Mouse (Mus musculus) adrenal gland (tissue): ENCODE data around the gene Nr4a1.

ENCODE experiments used
- intact Hi-C: fragments of 180-260 bp; cut with DNase I; formaldehyde crosslinking; loops from one replicate; pipeline ENCODE4 v1.15.1; 2025
- long read RNA-seq, 2 experiments: library from polyadenylated mRNA; unstranded; transcript quantifications; one replicate each; pipeline ENCODE4 v2.0.0; 2020; ENCODE audit warnings: borderline replicate concordance in 1 of 2; ENCODE audit not compliant: insufficient replicate concordance in 1 of 2

Nr4a1 gene
- long read RNA-seq, experiment 1, transcript Nr4a1-201 (7 exons, 2,477 nt), result major isoform, 7 of 10 reads
- long read RNA-seq, experiment 1, partial matches to known transcripts, result 1 of 10 reads
- long read RNA-seq, experiment 1, other reads (novel, unspliced or antisense), result 2 of 10 reads
- long read RNA-seq, experiment 2, transcript Nr4a1-201 (7 exons, 2,477 nt), result major isoform, 87 of 139 reads
- long read RNA-seq, experiment 2, partial matches to known transcripts, result 35 of 139 reads
- long read RNA-seq, experiment 2, other reads (novel, unspliced or antisense), result 16 of 139 reads

DNA sequence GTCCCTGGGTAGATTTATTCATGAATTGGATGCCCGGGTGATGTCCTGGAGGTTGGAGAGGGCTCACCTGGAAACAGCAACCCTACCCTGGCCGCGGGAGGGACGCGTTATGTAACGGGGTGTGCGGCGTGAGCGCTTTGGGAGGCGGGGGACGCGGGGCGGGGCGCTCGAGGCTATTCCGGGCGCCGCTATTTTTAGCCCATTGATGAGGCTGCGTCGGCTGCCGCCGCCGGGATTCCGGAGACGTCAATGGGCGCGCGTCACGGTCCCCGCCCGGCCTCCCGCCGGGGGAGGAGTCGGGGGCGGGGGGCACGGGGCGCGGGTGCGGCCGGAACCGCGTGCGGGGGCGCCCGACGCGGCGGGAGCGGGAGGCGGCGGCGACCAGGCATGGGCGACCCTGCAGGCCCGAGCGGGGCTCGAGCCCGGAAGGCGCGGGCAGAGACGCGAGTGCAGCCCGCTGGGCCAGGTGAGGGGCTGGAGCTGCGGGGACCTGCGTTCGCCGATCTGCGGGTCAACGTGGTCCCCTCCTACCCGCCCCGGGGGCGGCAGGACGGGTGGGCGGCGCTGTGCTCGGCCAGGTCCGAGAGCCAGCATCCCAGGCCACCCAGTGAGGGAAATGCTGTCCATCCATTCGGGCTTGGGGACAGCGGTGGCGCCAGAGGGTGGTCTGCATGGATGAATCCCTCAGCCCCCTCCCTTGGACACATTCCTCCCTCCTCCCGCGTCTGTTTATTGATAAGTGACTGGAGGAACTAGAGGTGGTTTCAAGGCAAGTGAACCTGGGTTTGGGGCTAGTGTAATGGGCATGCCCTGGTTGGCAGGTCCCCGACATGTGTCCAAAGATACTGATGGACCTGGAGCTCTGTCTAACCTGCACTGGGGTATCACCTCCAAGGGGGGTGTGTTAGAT, at the start of gene Nr4a1:
TSS of gene Nr4a1 (plus strand) at position 384 of the 910 bp plus-strand sequence.
- intact Hi-C loops, result no loop called here

DNA sequence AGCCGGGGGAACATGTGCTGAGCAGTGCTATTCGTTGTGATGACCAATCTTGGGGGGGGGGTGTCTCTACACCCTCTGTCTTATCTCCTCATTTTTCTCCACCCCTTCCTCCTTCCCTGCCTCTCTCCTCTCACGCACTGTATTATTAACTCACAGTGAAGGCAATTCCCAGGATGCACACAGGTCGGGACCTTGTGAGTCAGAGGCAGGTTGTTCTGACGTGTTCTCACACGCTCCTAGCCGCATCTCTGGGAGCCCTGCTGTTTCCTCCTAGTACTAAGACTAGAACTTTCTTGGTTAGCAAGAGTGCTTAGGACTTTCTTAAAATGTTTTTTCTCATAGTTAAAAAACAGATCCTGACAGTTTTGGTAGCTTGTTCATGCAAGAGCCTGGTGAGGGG, 49.3 kb upstream of the Nr4a1 start:
- intact Hi-C loops, result no loop called here

DNA sequence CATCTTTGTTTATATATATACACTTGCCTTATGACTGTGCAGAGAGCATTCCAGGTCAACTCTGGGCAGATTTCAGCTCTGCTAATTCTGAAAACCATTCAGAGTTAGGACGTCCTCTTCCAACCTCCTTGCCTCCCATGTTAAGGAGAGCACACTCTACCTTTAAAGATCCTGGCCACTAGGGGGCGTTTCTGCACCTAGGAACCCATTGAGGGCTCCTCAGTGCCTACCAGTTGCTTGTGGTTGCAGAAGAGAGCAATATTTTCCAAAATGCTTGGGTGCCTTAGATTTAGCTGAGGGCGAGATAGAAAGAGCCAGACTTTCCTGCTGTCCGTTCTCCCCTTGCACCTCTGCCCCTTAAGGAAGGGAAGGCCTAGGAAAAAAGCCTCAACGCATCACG, 43.8 kb upstream of the Nr4a1 start:
- intact Hi-C loops, result no loop called here

DNA sequence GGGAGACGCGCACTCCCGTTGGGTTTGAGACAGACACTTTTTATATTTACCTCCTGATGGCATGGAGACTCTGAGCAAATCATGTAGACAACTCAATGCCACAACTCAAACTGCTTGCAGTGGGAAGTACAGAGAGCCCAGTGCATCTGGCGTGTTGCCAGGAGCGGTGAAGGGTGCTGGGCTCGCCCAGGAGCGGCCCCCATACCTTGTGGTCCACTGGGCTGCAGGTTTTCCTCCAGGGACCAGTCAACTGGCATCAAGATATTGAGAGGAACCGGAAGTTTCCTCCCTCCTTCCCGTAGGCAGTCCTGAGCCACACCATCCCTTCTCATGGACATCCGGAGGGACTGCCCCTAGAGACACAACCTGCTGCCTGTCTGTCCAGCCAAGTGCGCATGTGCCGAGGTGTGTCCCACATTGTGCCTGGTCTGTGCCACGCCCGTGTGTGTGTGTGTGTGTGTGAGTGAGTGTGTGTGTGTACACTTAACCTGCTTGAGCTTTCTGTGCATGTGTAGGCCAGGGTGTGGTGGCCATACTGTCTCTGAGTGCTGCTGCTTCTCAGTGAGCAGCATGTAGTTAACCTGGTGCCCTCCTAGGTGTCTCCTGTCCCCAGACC, 43.0 kb upstream of the Nr4a1 start:
- intact Hi-C loops, result no loop called here

DNA sequence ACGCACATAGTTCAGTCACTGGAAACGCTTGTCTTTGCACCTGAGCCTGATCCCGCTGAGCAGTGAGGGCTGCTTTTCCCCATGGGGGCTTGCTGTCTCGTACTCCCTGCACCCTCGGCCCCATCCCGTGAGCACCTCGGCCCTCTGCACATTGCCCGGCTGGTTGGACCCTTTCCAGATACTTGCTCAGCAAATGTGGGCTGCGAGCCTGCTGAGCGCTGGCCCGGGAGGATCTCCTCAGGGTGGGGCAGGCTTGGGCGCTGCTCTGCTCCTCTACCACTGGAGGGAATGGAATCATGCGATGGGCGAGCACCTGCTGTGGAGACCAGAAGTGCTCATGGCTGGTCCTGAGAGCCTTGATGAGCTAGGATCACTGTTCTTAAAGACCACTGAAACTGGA, 41.6 kb upstream of the Nr4a1 start:
- intact Hi-C loops, result no loop called here

DNA sequence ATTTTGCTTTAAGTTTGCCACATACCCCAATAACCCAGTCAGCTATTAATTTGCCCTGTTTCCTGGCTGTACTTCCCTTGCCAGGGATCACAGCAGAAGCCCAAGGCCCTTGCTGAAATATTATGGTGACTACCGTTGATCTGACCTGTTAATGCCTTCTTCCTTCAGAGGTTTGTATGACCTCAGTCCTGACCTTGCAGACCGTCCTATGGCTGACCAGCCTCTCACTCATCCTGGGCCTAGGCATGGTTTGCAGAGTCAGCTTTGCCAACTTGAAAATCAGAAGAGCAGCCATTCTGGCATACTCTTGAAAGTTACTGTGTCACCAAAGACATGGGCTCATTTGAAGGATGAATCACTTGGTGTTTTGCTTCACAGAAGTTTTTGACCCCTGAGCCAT, 38.9 kb upstream of the Nr4a1 start:
- intact Hi-C loops, result no loop called here

DNA sequence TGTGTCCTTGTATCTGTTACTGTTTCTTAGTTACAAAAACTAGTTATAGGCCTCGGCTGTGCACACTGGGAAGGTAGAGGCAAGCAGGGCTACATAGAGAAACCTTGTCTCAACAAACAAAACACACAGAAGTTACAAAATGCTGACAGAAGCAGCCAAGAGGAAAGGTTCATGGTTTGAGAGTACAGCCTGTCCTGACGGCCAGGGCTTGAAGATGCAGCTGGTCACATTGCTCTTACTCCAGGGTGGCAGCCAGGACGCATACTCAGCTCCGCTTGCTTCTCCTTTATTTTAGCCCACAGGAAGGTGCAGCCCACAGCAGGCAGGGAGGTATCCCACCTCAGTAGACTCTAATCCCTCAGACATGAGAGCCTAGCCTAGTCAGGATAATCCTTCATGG, 38.0 kb upstream of the Nr4a1 start:
- intact Hi-C loops, result no loop called here

DNA sequence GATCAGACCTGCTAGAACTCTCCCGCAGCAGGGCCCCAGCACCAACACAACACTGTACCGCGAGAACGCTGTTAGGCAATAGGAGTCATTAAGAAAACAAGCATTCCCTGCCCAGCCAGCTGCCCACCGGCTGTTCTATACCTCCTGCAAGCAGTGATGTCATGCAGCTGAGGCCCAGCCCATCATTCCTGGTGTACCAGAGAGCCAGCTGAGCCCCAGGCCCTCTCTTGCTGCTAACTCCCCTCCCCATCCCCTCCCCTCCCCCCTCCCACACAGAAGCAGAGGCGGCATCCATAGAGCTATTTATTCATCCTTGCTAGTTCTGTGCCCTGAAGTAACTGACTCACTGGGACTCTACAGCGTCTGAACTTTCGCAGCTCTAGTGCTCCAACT, 33.2 kb upstream of the Nr4a1 start:
- intact Hi-C loops, result loop anchor here (5.0 kb wide), 1 partner anchor 61 kb away; the partner anchor contains the start of gene Atg101

DNA sequence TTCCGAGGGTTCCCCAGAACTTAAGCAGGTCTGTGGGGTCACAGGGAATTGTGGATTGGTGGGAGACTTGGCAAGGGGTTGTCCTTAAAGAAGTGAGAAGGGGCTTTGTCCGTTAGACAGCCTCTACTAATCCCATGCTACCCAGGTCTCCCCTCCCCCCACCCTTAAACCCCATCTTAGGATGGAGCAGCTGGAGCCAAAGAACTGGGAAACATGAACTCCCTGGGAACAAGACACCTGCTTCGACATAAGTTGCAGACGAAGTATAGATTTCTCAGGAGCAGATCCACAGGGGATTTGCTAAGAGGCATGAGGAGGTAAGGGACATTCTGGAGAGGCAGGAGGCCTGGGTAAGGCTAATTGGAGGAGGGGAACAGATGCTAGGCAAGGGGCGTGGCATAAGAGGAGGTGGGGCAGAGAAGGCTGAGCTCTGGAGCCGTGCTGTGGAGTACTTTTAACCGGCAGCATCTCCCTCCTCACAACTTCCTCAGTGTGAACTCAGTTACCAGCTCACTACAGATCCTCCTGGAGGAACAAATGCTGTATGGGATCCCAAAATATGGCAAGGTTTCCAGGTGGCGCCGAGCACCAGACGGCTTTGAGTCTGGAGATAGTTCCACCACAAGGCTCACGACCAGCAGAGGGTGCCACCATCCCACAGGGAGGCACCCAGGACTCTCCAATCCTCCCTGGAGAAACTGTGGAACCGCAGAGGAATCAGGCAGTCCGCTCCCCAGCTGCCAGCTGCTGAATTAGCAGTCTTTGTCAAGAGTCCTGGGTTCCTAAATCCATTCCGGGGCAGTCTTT, 32.6 kb upstream of the Nr4a1 start:
- intact Hi-C loops, result loop anchor here (1.0 to 5.0 kb wide), 2 partner anchors 16 to 61 kb away; partner anchors contain the start of gene Atg101

DNA sequence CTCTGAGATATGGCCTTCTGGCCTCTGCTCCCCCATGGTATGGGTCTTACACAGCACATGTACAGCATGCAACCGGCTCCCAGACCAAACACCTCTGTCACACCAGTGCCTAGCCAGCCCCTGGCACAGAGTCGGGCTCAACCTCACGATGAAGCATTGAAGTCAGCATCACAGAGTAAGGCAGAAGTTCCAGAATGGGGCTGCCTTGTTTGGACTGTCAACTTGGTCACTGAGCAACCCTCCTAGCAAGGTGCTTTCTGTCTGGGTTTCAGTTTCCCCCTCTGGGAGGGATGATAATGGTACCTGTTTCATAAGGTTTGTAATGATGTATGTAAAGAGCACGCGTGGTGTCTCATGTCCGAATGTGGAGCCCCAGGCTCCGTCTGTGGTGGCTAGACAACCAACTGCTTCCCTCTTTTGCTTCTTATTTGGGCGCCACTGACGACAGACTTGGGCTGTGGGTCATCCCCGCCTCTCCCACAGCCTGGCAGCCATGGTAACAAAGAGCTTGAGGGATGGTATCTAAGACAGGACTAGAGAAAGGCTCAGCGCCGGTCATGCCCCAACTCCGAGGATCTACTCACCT, 31.1 kb upstream of the Nr4a1 start:
- intact Hi-C loops, result loop anchor here (1.0 to 5.0 kb wide), 2 partner anchors 14 to 59 kb away; partner anchors contain the start of gene Atg101

DNA sequence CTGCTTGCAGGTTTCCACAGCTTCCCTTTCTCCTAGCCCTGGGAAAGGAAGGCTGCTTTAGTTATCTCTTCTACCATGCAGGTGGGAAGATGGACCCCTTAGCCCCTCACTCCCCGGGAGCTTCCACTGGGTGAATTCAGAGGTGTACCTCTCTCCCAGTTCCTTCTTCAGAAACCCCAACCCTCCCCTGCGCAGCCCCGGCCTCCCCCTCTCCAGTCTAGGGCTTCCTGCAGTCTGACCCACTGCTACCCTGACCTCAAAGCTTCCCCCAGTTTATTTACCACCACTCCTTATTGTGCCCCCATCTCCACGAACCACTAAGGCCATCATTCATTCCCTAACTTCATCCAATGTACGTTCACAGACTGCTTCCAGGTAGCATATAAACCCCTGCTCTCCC, 30.5 kb upstream of the Nr4a1 start:
- intact Hi-C loops, result loop anchor here (5.0 kb wide), 1 partner anchor 59 kb away; the partner anchor contains the start of gene Atg101

DNA sequence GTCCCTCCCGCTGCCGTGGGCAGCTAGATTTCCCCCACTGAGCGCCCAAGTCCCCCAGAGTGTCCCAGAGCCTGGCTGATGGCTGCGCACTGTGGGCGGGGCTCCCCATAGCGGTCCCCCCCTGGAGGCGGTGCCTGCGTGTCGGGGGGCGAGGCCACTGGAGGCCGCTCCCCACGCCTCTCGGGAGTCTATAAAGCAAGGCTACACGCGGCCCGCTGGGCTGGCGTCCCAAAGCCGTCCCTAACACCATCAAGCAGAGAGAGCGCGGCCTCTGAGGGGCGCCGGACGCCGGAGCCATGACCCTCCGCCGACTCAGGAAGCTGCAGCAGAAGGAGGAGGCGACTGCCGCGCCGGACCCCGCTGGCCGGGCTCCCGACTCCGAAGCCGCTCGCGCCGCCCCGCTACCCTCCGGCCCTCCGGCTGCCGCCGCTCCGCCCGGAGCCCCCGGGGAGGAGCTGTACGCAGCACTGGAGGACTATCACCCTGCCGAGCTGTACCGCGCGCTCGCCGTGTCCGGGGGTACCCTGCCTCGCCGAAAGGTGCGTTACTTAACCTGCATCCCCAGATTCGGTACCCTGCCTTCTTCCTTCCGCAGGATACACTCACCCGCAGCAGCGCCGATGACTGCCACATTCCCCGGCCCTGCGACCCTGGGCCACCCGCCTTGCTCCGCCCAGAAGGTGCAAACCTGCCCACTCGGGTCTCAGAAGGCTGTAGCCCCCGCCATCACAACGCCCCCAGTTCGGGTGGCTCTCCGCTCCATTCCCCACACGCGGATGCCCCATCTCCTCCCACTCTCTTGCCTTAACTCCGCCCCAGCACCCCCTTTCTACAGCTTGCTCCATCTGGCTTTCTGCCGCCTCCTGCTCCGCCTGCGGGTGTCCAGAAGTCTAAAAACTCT, 29.8 kb upstream of the Nr4a1 start, which contains the start of gene Grasp:
TSS of gene Grasp (plus strand) at position 183 of the 901 bp plus-strand sequence.
- intact Hi-C loops, result loop anchor here (5.0 kb wide), 1 partner anchor 58 kb away; the partner anchor contains the start of gene Atg101

DNA sequence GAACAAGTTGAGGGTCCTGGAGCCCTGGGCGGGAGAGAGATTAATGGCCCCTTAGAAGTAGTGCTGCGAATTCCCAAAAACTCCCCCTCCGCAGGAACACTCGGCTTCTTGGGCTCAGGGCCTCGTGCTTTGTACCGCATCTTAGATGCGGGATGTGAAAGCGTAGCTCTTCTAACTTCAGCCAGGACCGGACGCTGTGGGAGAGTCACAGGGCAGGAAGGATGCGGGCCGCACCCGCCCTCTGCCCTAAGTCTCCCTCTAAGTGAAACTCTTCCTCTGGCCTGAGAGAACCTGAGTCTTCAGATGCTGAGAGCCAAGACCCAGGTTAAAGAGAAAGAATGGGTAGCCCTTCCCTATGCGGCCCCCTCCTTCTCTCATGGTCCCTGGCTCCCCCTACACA, 29.1 kb upstream of the Nr4a1 start:
- intact Hi-C loops, result loop anchor here (5.0 kb wide), 1 partner anchor 57 kb away; the partner anchor contains the start of gene Atg101

DNA sequence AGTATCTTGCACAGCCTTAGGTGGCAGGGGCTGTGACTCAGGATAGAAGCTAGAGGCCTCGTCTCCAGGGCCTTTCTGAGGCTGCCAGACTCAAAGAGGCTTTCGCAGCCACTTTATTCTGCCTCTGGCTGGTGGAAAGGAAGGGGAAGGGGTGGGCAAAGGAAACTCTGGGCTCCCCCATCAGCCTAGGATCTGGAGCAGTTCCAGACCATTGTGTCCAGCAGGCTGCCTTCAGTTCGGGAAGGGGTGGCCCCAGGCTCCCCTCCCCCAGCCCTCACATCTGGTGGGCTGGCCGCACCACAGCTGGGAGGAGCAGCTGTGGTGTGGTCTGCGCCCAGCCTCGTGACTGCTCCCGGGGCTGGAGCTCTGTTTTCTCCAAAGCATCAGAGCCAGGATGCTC, 26.1 kb upstream of the Nr4a1 start:
- intact Hi-C loops, result no loop called here

DNA sequence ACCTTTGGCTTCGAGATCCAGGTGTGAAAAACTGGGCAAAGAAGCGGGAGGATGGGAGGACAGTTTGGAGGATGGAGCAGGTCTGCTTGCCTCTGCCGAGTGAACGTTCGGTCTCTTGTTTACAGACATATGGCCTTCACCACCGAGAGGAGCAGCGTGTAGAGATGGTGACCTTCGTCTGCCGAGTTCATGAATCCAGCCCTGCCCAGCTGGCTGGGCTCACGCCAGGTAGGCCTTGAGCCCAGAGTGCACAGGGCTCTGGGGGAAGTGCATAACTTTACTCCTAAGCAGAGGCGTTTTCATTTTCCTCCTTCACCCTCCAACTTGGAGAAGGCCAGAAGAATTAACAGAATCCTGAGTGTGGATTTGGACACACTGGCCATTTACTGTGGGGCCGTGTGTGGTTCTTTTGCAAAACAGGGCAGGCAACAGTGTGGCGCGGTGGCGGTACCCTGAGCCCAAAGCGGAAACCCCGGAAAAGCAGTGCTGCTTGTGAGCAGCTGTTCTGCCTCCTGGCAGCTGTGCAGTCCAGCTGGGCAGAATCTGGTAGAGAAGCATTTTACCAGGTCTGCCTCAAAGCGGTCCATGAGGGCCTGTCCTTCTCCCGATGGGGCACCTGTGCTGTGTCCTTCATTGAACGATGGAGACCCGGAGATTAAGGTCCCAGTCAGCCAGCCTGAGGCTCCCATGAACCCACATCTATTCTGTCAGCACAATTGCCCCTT, 25.0 kb upstream of the Nr4a1 start:
- intact Hi-C loops, result no loop called here

DNA sequence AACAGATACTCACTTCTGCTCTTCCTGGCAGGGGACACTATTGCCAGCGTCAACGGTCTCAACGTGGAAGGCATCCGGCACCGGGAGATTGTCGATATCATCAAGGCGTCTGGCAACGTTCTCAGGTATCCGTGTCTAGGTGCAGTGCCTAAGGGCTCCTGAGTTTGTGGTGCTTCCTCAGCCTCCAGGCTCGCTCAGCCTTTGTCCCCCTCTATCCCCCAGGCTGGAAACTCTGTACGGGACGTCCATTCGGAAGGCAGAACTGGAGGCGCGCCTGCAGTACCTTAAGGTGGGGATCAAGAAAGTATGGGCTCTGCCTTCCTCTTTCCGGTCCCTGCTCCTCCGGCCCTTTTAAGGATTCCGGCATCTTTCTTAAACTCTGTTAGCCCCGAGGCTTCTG, 23.6 kb upstream of the Nr4a1 start:
- intact Hi-C loops, result no loop called here

DNA sequence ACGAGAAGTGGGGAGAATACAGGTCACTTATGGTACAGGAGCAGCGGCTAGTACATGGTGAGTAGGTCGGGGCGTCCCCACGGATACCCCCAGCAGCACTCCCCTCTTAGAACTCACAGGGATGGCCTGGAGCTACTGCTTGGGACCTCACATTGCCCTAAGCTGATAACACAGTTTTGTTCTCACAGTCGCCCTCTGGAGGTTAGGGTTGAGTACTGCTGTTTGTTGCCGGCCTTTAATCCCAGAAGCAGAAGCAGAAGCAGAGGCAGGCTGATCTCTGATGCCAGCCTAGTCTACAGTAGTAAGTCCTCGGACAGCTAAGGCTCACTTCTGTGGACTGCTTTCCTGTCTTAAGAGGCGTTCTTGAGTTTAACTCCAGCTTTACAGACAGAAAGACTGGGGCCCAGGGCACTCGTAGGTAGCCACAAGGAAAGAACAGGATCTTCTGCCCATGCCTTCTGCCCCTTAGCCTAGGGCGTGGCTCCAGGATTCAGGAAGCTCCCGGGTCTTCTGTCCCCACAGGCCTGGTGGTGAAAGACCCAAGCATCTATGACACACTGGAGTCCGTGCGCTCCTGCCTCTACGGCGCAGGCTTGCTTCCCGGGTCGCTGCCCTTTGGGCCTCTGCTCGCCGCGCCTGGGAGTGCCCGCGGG, 22.9 kb upstream of the Nr4a1 start:
- intact Hi-C loops, result no loop called here

DNA sequence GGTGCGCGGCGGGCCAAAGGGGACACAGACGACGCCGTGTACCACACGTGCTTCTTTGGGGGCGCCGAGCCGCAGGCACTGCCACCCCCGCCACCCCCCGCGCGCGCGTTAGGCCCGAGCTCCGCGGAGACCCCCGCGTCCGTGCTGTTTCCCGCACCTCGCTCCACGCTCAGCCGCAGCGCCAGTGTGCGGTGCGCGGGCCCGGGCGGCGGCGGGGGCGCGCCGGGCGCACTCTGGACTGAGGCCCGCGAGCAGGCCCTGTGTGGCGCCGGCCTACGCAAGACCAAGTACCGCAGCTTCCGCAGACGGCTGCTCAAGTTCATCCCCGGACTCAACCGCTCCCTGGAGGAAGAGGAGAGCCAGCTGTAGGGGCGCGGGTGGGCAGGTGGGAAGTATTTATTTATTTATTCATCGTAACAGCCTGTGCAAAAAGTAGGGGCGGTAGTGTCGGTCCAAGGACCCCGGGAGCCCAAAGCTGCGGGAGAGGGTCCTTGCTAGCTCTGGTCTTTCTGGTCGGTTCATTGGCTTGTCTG, 22.4 kb upstream of the Nr4a1 start:
- intact Hi-C loops, result no loop called here
